Mouse (Mus musculus) brain, embryonic 18.5 days (tissue): Measurements from ENCODE around the gene Iqcc.

Experiments
- DNase-seq: peaks from one replicate; pipeline ENCODE4 v3.0.0-alpha.2; 2012; ENCODE audit warnings: low read depth, low spot score

The Iqcc gene

DNA sequence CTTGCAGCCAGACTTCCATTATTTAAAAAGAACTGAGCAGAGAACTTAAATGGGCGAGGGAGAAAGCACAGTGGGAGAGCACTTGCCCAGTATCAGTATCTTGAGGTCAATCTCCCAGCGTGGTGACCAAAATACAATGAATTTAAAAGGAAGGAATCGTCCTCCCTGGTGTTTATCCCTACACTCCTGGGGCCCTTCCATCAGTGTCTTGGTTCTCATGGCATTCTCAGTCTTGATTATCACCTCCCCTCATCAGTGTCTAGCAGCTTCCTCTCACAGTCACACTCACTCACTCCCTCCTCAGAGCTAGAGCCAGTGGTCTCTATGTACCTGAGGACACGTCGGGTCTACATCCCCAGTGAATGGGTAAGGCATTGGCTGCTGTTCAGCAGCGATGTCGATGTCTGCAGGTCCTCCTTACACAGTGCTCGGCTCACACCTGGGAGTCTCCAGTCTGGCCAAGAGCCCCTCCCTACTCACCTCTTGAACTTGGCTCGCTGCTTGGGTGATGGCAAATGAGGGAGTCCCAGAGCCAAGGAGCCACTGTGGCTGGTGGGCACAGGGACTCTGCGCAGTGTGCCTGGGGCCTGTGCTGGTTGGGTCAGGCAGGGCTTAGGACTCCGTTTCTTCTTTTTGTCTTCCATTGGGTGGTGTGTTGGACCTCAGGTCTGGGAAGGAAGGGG, 3.4 kb upstream of the Iqcc start:
- no peak for DNase-seq

DNA sequence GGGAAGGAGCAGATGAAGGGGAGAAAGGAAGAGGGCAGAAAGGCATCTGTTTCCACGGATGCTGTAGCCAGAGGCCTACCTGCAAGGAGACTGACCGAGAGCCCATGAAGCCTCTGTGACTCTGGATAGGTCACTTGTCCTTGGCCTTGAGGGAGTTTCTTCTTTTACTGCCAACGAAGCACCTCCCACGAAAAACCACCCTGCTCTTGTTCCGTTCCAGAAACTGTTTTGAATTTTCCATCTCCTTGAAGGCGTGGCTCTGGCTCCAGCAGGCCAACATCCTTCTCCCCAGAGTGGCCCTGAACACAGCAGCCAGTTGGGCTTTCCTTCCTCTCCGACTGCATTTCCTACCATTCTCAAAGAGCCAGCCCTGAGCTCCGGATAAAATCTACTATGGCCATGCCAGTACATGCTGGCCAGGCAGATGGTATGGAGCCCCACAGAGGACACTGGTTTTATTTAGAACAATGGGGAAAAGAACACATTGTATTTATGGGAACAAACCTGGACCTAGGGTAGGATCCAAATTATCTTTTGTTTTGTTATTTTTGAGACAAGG, 2.5 kb upstream of the Iqcc start:
- no peak for DNase-seq

DNA sequence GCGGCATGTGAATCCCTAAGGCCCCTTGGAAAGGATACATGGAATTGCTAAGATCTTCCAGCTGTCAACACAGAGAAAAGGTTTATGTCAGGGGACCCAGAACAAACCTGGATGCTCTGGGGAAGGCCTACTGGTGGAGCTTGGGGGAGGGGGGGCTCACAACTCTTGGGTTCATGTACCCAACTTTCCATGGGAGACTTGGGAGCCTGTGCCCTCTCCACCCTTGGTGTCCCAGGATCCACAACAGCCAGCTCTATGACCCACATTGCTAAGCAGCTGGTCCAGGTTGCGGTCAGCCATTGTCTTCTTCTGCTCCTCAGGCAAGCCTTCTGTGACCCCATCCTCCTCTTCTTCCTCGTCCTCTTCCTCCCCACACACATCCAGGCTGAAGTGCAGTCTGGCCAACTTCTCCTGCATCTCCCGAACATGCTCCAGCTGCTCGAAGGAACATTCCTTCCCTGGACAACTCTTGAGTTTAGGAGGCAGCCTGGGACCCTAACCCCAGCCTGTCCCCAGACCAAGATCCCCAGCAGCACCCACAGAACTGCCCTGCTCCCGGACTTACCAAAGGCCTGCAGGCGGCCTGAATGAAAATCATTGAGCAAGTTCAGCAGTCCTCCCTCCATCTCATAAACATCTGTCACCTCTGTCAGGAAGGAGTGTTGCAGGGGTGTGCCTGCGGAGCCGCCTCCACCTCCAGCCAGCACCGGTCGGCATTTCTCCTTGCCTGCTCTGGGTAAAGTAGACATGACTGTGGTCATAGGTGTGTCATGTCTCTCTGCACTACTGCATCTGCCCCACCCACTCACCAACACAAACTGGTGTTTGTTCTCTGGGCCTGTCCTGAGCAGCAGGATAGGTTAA, 1.8 kb upstream of the Iqcc start:
- DNase-seq = no peak

DNA sequence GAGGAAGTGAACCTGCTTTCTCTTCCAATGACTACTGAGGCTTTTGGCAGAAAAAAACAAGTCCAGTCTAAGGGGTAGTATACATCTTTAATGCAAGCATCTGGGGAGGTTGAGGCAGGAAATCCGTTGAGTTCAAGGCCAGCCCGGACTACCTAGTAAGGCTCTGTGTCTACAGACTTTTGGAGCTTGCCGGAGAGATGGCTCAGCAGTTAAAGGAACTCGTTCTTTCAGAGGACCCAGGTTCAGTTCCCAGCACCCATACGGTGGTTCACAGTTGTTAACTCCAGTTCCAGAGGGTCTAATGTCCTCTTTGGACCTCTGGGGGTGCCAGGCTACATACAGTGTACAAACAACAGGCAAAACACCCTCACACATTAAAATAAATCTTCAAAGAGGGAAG, 868 bp downstream of the Iqcc start:
- no peak for DNase-seq

DNA sequence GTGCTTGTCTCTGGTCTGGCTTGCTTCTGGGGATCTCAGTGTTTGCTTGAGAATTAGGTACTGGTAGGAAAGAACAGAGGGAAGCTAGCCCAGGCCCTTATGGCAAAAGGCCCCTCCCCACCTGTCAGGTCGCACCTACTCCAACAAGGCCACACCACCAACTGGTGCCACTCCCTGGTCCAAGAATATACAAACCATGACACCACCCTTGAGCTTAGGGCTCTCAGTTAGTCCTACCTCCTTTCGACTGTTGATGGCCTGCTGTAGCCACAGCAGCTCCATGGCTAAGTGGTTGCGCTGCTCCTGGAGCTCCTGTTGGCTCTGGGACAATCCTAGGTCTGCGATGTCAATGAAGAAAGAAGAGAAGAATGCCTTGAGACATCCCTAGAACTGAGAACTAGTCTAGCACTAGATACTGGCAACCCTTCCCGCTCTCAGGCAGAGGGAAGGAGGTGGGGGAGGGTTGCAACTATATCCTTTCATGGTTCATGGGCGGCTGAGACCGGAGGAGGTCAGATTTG, 1.7 kb downstream of the Iqcc start:
- DNase-seq = no peak

- DNase-seq = no peak
These were observed 2.3 kb downstream of the Iqcc start for GRCm38 (mm10) chr4:129616631-129617030.

- no peak for DNase-seq
These were observed 3.1 kb downstream of the Iqcc start for GRCm38 (mm10) chr4:129615801-129616290.

DNA sequence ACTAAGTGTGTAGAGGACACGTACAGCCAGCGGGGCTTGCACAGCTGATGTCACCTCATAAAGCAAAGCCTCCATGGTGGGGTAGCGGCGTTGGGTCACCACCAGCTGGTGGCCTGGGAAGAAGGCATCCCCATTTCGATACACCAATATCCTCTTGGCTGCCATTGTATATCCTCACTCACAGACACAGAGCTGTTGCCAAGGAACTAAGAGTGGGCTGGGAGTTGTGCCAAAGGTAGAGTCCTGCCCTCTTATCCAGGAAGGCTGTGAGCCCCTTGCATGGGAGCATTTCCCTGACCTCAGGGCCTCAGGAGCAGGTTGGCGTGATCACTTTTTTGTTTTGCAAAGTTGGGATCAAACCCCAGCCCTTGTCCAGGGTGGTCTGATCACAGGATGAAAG, 4.8 kb downstream of the Iqcc start, which contains the start of gene Dcdc2b:
TSS of gene Dcdc2b (minus strand) at position 165 of the 400 bp plus-strand sequence.
- DNase-seq = no peak

DNA sequence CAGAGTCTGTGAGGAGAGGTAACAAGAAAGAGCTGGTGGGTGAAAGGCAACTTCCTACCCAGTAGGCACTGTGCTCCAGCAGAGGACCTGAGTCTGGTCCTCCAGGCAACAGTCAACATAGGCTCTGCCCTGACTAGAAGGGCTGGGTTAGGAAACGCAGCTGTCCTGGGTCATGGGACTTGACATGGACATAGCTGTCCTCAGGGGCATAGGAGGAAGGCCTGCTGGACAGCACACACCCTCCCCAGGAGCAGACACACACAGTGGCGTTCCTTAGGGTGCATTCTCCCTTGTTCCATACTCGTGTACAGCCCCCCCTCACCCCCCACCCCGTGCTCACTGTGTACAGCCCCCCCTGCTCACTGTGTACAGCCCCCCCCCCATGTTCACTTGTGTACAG, 8.4 kb downstream of the Iqcc start:
- DNase-seq = no peak

GRCm38 (mm10) chr4:129610026-129610425, 8.9 kb downstream of the Iqcc start:
- DNase-seq = no peak

- no peak for DNase-seq
These were observed 9.7 kb downstream of the Iqcc start for GRCm38 (mm10) chr4:129609139-129609631.

DNA sequence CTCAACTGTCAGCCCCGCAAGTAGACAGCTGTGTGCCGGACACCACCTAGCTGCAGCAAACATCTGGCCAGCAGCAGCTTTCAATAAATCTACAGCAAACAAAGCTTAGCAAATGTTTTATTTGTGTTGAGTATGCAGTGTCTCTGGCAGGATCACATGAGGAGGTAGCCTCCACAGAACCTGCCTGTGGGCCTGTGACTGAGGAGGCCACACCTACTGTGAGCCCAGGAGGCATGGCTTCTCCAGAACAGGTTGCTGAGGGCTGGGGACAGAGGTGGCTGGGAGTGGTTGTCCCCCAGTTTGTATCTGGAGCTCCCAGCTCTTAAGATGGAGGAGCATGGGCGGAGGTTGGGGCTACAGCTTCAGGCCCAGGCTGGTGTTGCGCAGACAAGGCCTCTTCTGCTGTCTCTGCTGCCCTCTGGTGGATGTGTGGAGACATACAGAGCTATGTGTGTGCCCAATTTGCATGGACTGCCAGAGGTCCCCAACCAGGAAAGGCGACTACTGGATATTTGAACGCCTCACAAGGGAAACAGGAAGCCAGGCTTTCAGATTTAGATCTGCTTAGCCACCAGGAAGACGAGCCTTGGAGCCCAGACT, 10.4 kb downstream of the Iqcc start:
- DNase-seq = peak; percentile 50

GRCm38 (mm10) chr4:129600233-129601158, 18.4 kb downstream of the Iqcc start, which contains the start of the genes Eif3i and Tmem234:
Gene Eif3i, minus strand, starts transcription at chr4:129600648.
Gene Tmem234, plus strand, starts transcription at chr4:129600668.
- peak; percentile 73 for DNase-seq

DNA sequence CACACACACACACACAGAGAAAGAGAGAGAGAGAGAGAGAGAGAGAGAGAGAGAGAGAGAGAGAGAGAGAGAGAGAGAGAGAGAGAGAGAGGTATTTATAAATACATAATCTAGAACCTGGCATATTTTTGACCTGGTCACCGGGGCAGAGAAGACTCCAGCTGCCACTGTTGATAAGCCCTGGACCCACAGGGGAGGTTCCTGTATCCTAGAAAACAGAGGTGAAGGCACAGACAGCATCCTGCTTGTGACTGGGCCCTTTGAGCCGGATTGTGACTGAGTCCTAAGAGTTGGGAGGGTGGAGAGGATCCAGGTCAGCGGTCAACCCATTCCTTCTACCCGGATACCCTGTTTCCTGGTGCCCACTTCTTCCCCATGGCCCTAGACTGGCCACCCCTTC, 30.0 kb downstream of the Iqcc start:
- no peak for DNase-seq

DNA sequence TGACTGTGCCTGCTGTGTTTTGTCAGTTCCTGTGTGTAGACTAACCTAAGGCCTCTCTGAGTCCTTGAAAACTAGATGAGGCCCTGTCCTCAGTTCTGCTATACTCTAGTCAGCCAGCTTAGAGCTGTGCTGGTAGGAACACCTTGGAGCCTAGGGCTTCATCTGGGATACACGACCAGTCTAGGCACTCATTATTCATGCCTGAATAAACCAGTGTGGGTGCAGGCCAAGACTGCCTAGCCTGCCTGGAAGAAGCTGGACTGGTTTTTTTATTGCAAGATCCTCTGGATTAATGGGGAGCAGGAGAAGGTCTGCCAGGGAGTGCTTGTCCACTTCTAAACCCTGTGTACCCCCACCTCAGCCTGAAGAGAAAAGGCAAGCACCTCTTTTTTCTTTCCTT, 32.0 kb downstream of the Iqcc start:
- no peak for DNase-seq

DNA sequence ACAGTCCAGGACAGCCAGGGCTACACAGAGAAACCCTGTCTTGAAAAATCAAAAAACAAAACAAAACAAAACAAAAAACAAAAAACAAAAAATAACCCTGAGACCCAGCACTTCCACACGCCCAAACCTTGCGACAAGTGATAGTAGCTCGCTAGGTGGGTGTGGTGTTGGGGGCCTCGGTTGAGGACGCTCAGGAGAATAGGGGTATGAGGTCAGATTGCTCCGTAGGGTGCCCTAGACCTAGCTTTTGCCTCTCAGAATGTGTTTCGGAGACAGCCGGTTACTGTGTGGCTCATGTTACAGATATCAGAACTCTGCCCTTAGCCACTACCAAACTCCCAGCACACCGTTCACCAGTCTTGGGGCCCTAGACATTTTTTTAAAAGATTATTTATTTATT, 33.1 kb downstream of the Iqcc start:
- no peak for DNase-seq

DNA sequence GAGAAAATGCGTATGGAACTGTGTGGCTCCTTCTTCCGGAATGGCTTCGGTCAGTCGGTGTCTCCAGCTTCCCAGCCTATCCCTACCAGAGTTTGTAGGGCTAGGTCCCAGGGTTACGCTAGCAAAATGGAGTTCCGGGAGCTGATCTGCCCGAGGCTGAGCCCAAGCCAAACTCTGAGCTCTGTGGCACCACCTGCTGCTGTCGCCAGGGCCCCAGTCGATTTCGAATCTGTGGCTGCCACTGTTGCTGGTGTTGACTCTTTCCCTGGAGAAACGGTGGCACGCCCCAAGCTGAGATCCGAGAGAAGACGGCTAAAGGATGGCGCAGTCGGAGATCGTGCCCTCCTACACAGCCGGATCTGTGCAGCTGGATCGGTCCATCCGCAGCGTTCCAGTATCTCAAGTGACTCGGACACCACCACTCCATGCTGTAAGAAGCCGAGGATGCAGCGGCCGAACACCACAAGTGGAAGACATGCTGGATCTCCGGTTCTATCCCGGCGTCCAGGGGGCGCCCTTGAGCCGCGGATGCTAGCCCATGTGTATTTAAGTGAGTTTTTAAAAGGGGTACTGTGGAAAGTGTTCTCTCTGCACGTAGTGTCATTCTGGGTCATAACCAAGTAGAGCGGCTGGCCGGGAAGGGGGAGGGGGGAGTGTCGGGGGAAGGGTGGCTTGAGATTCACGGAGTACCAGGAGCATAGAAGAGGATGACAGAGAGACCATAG, 33.9 kb downstream of the Iqcc start:
- no peak for DNase-seq

DNA sequence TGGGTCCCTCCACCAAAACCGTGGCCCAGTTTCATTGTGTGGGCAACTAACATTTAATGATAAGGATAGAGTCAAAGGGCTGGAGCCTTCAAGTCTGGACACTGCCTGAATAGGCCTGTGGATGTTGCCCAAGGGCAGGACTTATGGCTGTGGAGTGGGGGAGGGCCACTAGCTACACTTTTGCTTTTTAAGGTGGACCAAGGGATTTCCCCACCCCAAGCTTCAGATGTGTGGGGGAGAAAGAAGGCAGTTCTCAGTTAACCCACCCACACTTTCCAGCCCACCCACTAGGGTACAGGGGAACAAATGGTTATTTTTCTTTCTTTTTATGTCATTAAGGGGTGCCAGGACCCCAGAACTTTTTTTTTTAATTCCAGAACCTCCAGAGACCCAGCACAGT, 34.5 kb downstream of the Iqcc start:
- DNase-seq = no peak

GRCm38 (mm10) chr4:129582251-129582650, 36.6 kb downstream of the Iqcc start:
- DNase-seq = no peak

- no peak for DNase-seq
These were observed 38.6 kb downstream of the Iqcc start for GRCm38 (mm10) chr4:129580347-129580746.
